Mouse (Mus musculus): ENCODE results near the gene Olfr1256.

Gene Olfr1256

GRCm38 (mm10) chr2:89841455-89841854, at the start of gene Olfr1256:
Olfr1256 (minus strand) TSS chr2:89841555.
- DNase-seq: no peak

- DNase-seq: no peak
Measured at GRCm38 (mm10) chr2:89878137-89878536, 36.8 kb upstream of the Olfr1256 start, which contains the start of gene Olfr1257. Olfr1257 (plus strand) TSS chr2:89878437.

GRCm38 (mm10) chr2:89849230-89849629, 7.9 kb upstream of the Olfr1256 start:
- no peak for DNase-seq

- no peak for DNase-seq
Measured at GRCm38 (mm10) chr2:89848105-89848504, 6.8 kb upstream of the Olfr1256 start, which contains the start of gene Olfr48. Olfr48 (minus strand) TSS chr2:89848205.

- DNase-seq: no peak
Measured at GRCm38 (mm10) chr2:89820216-89820615, 21.1 kb downstream of the Olfr1256 start.

GRCm38 (mm10) chr2:89811751-89812150, 29.6 kb downstream of the Olfr1256 start, which contains the start of gene Olfr1255:
Olfr1255 (plus strand) TSS chr2:89812051.
- no peak for DNase-seq

- no peak for DNase-seq
Measured at GRCm38 (mm10) chr2:89810751-89811150, 30.6 kb downstream of the Olfr1256 start.

- no peak for DNase-seq
Measured at GRCm38 (mm10) chr2:89799583-89799982, 41.8 kb downstream of the Olfr1256 start.

- DNase-seq: no peak
Measured at GRCm38 (mm10) chr2:89793519-89793918, 47.8 kb downstream of the Olfr1256 start, which contains the start of gene Olfr1254. Olfr1254 (minus strand) TSS chr2:89793619.
